Mouse (Mus musculus): Measurements from ENCODE around the gene Fbxo11. TPM values are rescaled to one million over a fixed set of nuclear protein-coding genes. Genes with fewer than 3 reads are reported as not detected.
A peak's percentile ranks its signal among the peaks of the same experiment; 100 is the strongest.
"Not testable (repeated sequence)": the region's sequence is repeated elsewhere in the genome, so short reads cannot be mapped to it uniquely, and the experiment has no call there.

Fbxo11 gene
- polyA plus RNA-seq, 1 experiment from 2014 or later, result 32.2 TPM

DNA sequence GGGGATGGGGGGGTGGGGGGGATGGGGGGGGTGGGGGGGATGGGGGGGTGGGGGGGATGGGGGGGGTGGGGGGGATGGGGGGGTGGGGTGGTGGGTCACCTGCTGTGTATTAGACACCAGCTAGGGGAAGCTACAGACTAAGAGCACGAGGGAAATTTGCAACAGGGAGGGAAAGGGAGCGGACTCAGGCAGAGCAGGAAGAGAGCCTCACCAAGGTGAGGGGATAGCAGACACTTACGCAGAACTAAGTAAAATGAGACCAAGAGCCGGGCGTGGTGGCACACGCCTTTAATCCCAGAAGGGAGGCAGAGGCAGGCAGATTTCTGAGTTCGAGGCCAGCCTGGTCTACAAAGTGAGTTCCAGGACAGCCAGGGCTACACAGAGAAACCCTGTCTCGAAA lies 49.1 kb downstream of the Fbxo11 start:
- not testable (repeated sequence) for H3K9ac ChIP-seq (ENCODE audit: low read length); H3K4me1 ChIP-seq (ENCODE audit: control insufficient read depth, insufficient read depth, low read length); H3K36me3 ChIP-seq (ENCODE audit: control insufficient read depth, insufficient read depth, low read length); H3K9me3 ChIP-seq (ENCODE audit: control insufficient read depth, low read length); H3K4me3 ChIP-seq (ENCODE audit: low read depth, low read length); H3K27ac ChIP-seq (replicated peaks; ENCODE audit: low read depth, low read length); ATAC-seq (ENCODE audit: insufficient number of reproducible peaks, low FRiP score, low TSS enrichment, low read depth); H3K27me3 ChIP-seq (ENCODE audit: control insufficient read depth, insufficient read depth, low read length); DNase-seq (ENCODE audit: low spot score); H3K4me2 ChIP-seq (ENCODE audit: low read depth, severe bottlenecking)
- WGBS, result 95% methylated on average over 8 of the region's 8 CpGs

DNA sequence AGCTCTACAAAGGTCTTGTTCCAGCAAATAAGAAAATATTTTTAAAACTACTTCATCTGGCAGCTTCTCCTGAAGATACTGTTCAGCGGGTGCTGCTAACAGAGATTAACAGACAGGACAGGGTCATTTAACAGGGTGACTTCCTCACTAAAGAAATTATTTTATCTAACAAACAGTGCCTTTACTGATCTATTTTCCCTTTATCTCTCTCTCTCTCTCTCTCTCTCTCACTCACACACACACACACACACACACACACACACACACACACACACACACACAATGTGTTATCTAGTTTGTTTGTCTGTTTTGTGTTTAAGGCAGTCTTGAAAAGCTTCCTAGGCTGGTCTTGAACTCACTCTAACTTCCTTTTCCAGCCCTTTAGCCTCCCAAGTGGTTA lies 50.6 kb downstream of the Fbxo11 start:
- Histone ChIP-seq H3K27ac (replicated peaks; ENCODE audit: low read depth, low read length) (no peak overlapping the region), H3K36me3 (ENCODE audit: control insufficient read depth, insufficient read depth, low read length) (peaks cover 8% of the 10 kb centered on the region), H3K4me3 (ENCODE audit: low read depth, low read length) (no peak overlapping the region), H3K4me1 (ENCODE audit: control insufficient read depth, insufficient read depth, low read length) (no peaks in the 10 kb centered on the region), H3K9ac (ENCODE audit: low read length) (no peak overlapping the region), H3K27me3 (ENCODE audit: control insufficient read depth, insufficient read depth, low read length) (no peaks in the 10 kb centered on the region), H3K9me3 (ENCODE audit: control insufficient read depth, low read length) (no peaks in the 10 kb centered on the region), H3K4me2 (ENCODE audit: low read depth, severe bottlenecking) (no peak overlapping the region)
- ATAC-seq (ENCODE audit: insufficient number of reproducible peaks, low FRiP score, low TSS enrichment, low read depth) (no peak), DNase-seq (ENCODE audit: low spot score) (no peak)
- 97% methylated on average over 1 of the region's 1 CpGs for WGBS

DNA sequence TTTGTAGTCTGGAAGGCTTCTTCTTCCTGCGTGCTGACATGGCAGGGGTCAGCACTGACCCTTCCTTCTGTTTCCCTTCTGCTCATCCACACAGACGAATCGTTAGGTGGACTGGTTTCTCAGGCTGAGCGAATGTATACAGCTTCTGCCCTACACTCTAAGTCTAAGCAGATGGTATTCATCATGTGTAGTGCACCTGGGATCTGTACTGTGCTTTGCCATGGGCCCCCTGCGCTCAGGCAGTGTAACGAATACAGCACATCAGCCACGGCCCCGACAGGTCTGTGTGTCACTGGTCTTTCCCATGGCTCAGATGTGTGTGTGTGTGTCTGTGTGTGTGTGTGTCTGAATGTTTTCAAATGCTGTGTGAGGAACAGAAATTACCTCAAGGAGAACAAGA lies 58.1 kb downstream of the Fbxo11 start:
- WGBS, result 61% methylated on average over 8 of the region's 8 CpGs
- no peak overlapping the region for H3K9ac ChIP-seq (ENCODE audit: low read length)
- peak; percentile 54; the same call in 1 of the 2 replicates for ATAC-seq (ENCODE audit: insufficient number of reproducible peaks, low FRiP score, low TSS enrichment, low read depth)
- no peak overlapping the region for H3K4me3 ChIP-seq (ENCODE audit: low read depth, low read length)
- no peaks in the 10 kb centered on the region for H3K27me3 ChIP-seq (ENCODE audit: control insufficient read depth, insufficient read depth, low read length)
- no peak for DNase-seq (ENCODE audit: low spot score)
- no peak overlapping the region for H3K4me2 ChIP-seq (ENCODE audit: low read depth, severe bottlenecking)
- H3K27ac ChIP-seq (replicated peaks; ENCODE audit: low read depth, low read length), result no peak overlapping the region
- no peaks in the 10 kb centered on the region for H3K4me1 ChIP-seq (ENCODE audit: control insufficient read depth, insufficient read depth, low read length)
- no peaks in the 10 kb centered on the region for H3K9me3 ChIP-seq (ENCODE audit: control insufficient read depth, low read length)
- peaks cover 5% of the 10 kb centered on the region; the same call in 1 of the 2 replicates for H3K36me3 ChIP-seq (ENCODE audit: control insufficient read depth, insufficient read depth, low read length)

DNA sequence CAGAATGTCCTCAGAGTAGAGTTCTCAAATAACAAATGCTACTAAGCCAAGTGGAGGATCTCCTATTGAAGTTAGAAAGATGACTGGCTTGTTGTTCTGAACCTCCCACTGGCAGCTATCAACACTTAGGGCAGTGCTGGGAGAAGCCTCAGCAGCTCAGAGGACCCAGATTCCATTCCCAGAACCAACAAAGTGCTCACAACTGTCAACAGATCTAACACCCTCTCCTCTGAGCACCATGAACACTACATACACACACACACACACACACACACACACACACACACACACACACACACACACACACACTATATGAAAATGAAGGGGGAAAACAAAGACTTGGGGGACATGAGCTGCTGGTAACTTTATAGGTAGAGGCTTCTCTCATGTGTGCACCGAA lies 60.2 kb downstream of the Fbxo11 start:
- ATAC-seq (ENCODE audit: insufficient number of reproducible peaks, low FRiP score, low TSS enrichment, low read depth) (no peak), DNase-seq (ENCODE audit: low spot score) (no peak)
- Histone ChIP-seq H3K9me3 (ENCODE audit: control insufficient read depth, low read length) (no peaks in the 10 kb centered on the region), H3K36me3 (ENCODE audit: control insufficient read depth, insufficient read depth, low read length) (peaks cover 6% of the 10 kb centered on the region; the same call in 1 of the 2 replicates), H3K4me3 (ENCODE audit: low read depth, low read length) (no peak overlapping the region), H3K9ac (ENCODE audit: low read length) (no peak overlapping the region), H3K4me2 (ENCODE audit: low read depth, severe bottlenecking) (no peak overlapping the region), H3K27ac (replicated peaks; ENCODE audit: low read depth, low read length) (no peak overlapping the region), H3K27me3 (ENCODE audit: control insufficient read depth, insufficient read depth, low read length) (no peaks in the 10 kb centered on the region), H3K4me1 (ENCODE audit: control insufficient read depth, insufficient read depth, low read length) (no peaks in the 10 kb centered on the region)
- 91% methylated on average over 1 of the region's 1 CpGs for WGBS

DNA sequence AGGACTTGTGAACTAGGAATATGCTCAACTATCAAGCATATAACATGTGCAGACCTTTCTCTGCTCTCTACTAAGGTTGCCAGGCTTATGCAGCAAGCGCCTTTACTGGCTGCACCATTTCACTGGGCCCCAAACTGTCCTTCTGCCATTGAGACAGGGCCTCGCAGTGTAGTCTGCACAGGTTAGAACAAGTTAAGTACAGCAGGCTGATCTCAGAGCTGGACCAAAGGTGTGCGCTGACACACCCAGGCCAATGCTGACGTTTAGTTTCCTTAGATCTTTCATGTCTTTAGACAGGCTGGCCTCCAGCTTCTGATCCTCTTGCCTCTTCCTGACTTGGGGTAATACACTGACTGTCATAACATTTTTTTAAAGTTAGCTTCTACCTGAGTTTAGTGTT lies 67.3 kb downstream of the Fbxo11 start:
- DNase-seq (ENCODE audit: low spot score) (no peak), ATAC-seq (ENCODE audit: insufficient number of reproducible peaks, low FRiP score, low TSS enrichment, low read depth) (no peak)
- Histone ChIP-seq H3K4me1 (ENCODE audit: control insufficient read depth, insufficient read depth, low read length) (no peaks in the 10 kb centered on the region), H3K4me3 (ENCODE audit: low read depth, low read length) (no peak overlapping the region), H3K9me3 (ENCODE audit: control insufficient read depth, low read length) (no peaks in the 10 kb centered on the region), H3K4me2 (ENCODE audit: low read depth, severe bottlenecking) (no peak overlapping the region), H3K27me3 (ENCODE audit: control insufficient read depth, insufficient read depth, low read length) (no peaks in the 10 kb centered on the region), H3K36me3 (ENCODE audit: control insufficient read depth, insufficient read depth, low read length) (peaks cover 15% of the 10 kb centered on the region; the same call in 1 of the 2 replicates), H3K27ac (replicated peaks; ENCODE audit: low read depth, low read length) (no peak overlapping the region), H3K9ac (ENCODE audit: low read length) (no peak overlapping the region)
- 89% methylated on average over 4 of the region's 4 CpGs for WGBS

DNA sequence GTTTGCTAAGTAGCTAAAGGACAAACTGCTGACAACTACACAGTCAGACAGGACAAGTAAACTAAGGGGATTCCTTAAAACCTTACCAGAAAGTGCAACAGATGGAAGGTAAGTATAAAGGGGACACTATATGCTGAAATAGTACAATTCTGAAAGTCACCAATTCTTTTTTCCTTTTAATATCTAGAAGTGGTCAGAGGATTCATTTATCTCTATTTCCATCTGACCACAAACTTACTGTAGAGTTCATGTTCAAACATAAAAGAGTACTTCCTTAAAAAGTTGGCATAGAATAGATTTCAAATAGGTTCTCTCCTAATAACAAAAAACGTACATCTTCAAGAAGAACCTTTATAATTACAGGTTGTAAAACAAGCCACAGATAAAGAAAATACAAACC lies 71.8 kb downstream of the Fbxo11 start:
- DNase-seq (ENCODE audit: low spot score) (no peak), ATAC-seq (ENCODE audit: insufficient number of reproducible peaks, low FRiP score, low TSS enrichment, low read depth) (no peak)
- peaks cover 26% of the 10 kb centered on the region for H3K36me3 ChIP-seq (ENCODE audit: control insufficient read depth, insufficient read depth, low read length)
- no peak overlapping the region for H3K9ac ChIP-seq (ENCODE audit: low read length)
- 86% methylated on average over 1 of the region's 1 CpGs for WGBS
- no peak overlapping the region for H3K4me3 ChIP-seq (ENCODE audit: low read depth, low read length)
- H3K4me2 ChIP-seq (ENCODE audit: low read depth, severe bottlenecking), result no peak overlapping the region
- no peak overlapping the region for H3K27ac ChIP-seq (replicated peaks; ENCODE audit: low read depth, low read length)
- H3K4me1 ChIP-seq (ENCODE audit: control insufficient read depth, insufficient read depth, low read length), result no peaks in the 10 kb centered on the region
- no peaks in the 10 kb centered on the region for H3K27me3 ChIP-seq (ENCODE audit: control insufficient read depth, insufficient read depth, low read length)
- H3K9me3 ChIP-seq (ENCODE audit: control insufficient read depth, low read length), result no peaks in the 10 kb centered on the region

DNA sequence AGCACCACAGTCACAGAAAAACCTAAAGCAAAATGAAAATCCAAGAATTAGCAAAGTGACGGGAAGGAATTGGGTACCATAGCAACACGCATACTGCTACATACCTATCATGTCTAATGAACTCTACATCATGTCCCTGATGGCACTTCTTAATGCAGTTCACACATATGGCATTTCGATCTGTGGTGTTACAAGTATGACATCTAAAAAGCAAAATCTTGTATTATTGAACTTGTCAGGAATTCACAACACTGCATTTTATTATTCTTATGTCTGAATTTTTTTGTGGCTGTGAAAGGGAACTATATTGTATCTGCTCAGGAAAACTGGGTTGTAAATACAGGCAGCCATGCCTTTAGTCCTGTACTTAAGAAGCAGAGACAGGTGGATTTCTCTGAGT lies 72.9 kb downstream of the Fbxo11 start:
- Histone ChIP-seq H3K9ac (ENCODE audit: low read length) (no peak overlapping the region), H3K27me3 (ENCODE audit: control insufficient read depth, insufficient read depth, low read length) (no peaks in the 10 kb centered on the region), H3K27ac (replicated peaks; ENCODE audit: low read depth, low read length) (no peak overlapping the region), H3K4me1 (ENCODE audit: control insufficient read depth, insufficient read depth, low read length) (no peaks in the 10 kb centered on the region), H3K36me3 (ENCODE audit: control insufficient read depth, insufficient read depth, low read length) (peaks cover 26% of the 10 kb centered on the region), H3K9me3 (ENCODE audit: control insufficient read depth, low read length) (no peaks in the 10 kb centered on the region), H3K4me2 (ENCODE audit: low read depth, severe bottlenecking) (no peak overlapping the region), H3K4me3 (ENCODE audit: low read depth, low read length) (no peak overlapping the region)
- WGBS, result 95% methylated on average over 3 of the region's 3 CpGs
- ATAC-seq (ENCODE audit: insufficient number of reproducible peaks, low FRiP score, low TSS enrichment, low read depth) (no peak), DNase-seq (ENCODE audit: low spot score) (no peak)

DNA sequence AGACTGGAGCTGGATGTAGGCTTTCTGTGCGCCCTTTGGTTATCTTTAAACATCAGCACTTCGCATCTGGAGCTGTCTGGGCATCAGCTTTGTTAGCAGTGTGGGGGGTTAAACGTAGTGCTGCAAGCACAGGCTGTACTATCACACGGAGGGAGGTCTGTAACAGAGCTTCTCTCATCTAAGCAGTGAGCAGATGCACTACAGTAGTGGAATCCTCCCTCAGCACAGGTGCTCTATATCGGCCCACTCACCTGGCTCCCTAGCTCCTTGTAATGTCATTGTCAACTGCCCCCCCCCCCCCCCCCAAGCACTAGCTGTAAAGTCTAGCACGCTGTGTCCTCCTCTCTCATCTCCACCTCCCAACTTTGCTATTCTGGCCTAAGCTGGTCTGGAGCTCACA lies 77.6 kb downstream of the Fbxo11 start:
- no peak for ATAC-seq (ENCODE audit: insufficient number of reproducible peaks, low FRiP score, low TSS enrichment, low read depth)

DNA sequence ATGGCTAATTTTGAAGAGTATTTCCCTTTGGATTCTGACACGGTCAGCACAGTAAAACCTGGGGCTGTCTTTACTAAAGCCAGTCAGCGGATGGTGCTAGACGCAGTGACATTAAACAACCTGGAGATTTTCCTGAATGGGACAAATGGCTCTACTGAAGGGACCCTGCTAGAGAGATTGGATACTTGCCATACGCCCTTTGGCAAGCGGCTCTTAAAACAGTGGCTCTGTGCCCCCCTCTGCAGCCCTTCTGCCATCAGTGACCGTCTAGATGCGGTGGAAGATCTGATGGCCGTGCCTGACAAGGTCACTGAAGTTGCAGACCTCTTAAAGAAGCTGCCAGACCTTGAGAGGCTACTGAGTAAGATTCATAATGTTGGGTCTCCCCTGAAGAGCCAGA lies 79.2 kb downstream of the Fbxo11 start:
- Histone ChIP-seq H3K4me3 (ENCODE audit: low read depth, low read length) (no peak overlapping the region), H3K27ac (replicated peaks; ENCODE audit: low read depth, low read length) (no peak overlapping the region), H3K4me2 (ENCODE audit: low read depth, severe bottlenecking) (no peak overlapping the region), H3K4me1 (ENCODE audit: control insufficient read depth, insufficient read depth, low read length) (no peaks in the 10 kb centered on the region), H3K27me3 (ENCODE audit: control insufficient read depth, insufficient read depth, low read length) (no peaks in the 10 kb centered on the region), H3K9me3 (ENCODE audit: control insufficient read depth, low read length) (no peaks in the 10 kb centered on the region), H3K36me3 (ENCODE audit: control insufficient read depth, insufficient read depth, low read length) (peaks cover 17% of the 10 kb centered on the region), H3K9ac (ENCODE audit: low read length) (no peak overlapping the region)
- WGBS, result 91% methylated on average over 8 of the region's 8 CpGs
- DNase-seq (ENCODE audit: low spot score), result no peak
- ATAC-seq (ENCODE audit: insufficient number of reproducible peaks, low FRiP score, low TSS enrichment, low read depth), result no peak

More for the DNA sequence above, 77.6 kb downstream of the Fbxo11 start:
- no peak overlapping the region for H3K4me2 ChIP-seq (ENCODE audit: low read depth, severe bottlenecking)
- H3K27ac ChIP-seq (replicated peaks; ENCODE audit: low read depth, low read length), result no peak overlapping the region
- whole genome bisulfite sequencing, result 86% methylated on average over 6 of the region's 6 CpGs
- H3K4me1 ChIP-seq (ENCODE audit: control insufficient read depth, insufficient read depth, low read length), result no peaks in the 10 kb centered on the region
- no peak overlapping the region for H3K4me3 ChIP-seq (ENCODE audit: low read depth, low read length)
- H3K9ac ChIP-seq (ENCODE audit: low read length), result no peak overlapping the region
- no peak for DNase-seq (ENCODE audit: low spot score)
- H3K27me3 ChIP-seq (ENCODE audit: control insufficient read depth, insufficient read depth, low read length), result no peaks in the 10 kb centered on the region
- peaks cover 21% of the 10 kb centered on the region for H3K36me3 ChIP-seq (ENCODE audit: control insufficient read depth, insufficient read depth, low read length)
- no peaks in the 10 kb centered on the region for H3K9me3 ChIP-seq (ENCODE audit: control insufficient read depth, low read length)

All from limb, embryonic 11.5 days (tissue).